Mouse (Mus musculus) erythroblast, embryonic 14.5 days (primary cell): ENCODE results near the gene Sult6b2.

Experiments
- GATA1 ChIP-seq: IDR thresholded peaks from 2 replicates; pipeline ENCODE4 v1.6.1; 2012; ENCODE audit warnings: low read length, inconsistent platforms, mixed read lengths
- TAL1 ChIP-seq: IDR thresholded peaks from 3 replicates; pipeline ENCODE4 v1.6.1; 2012; ENCODE audit warnings: low read length, inconsistent platforms, mixed read lengths

DNA sequence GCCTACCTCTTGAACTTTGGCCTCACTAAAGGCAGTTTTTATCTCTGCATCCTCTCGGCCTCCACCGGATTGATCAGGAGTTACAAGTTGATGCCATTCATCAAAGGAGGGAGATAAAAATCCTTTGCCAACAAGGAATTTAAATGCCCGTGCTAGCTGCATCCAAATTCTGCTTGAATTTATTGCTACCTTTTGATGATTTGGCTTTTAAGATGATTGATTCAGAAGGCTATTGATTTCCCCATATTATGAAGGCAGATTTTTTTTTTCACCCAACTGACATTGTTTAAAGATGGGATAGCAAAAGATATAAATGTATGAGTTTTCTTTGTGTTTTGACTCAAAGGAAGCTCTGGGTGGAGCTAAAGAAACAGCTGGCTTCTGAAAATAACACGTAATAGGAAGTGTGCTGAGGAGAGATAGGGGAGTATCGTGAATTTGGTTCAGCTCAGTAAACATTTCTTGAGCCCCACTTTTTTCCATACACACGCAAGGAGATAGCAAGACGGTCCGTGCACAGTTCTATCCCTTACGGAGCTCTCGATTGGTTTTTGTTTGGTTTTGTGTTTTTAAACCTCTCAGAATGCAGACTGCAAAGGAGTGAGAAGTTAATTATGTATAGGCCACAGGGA, 46.9 kb downstream of the Sult6b2 start:
- TF ChIP-seq GATA1: peak; percentile 88
- peak; percentile 89 for TF ChIP-seq TAL1
